Mouse (Mus musculus): ENCODE measurements around the gene Mst1. TPM values are rescaled to one million over a fixed set of nuclear protein-coding genes. Genes with fewer than 3 reads are reported as not detected.
A peak's percentile ranks its signal among the peaks of the same experiment; 100 is the strongest.

Gene Mst1
- polyA plus RNA-seq, 1 experiment = 2.4 TPM

DNA sequence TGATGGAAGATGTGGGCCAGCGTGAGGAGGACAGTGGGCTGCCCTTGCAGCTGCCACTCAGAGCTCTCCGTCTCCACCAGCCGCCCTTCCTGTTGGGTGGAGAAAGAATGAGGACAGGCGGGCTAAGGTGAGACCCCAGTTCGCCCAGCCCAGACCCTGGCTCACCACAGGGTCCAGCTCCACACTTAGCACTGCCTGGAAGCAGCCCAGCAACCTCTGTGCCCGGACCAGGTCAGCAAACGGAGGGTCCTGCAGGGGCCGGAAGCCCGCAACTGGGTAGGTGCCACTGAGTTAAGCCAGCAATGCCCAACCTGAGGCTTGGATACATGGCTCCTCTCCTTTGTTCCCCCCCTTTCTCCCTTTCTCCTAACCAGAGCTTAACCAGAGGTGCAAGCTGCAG lies 11.2 kb upstream of the Mst1 start:
- Histone ChIP-seq H3K4me1 (ENCODE audit: control insufficient read depth) (peaks cover 76% of the 10 kb centered on the region), H3K27me3 (ENCODE audit: control insufficient read depth) (no peaks in the 10 kb centered on the region), H3K9me3 (ENCODE audit: control insufficient read depth, low read length) (no peaks in the 10 kb centered on the region), H3K4me3 (replicated peaks) (no peak overlapping the region), H3K36me3 (ENCODE audit: control insufficient read depth) (peaks cover 100% of the 10 kb centered on the region)
- TF ChIP-seq GATA1 (IDR thresholded peaks at IDR 0.05; ENCODE audit: low read length) (no peak), TAL1 (IDR thresholded peaks at IDR 0.05; ENCODE audit: low read length) (no peak)

DNA sequence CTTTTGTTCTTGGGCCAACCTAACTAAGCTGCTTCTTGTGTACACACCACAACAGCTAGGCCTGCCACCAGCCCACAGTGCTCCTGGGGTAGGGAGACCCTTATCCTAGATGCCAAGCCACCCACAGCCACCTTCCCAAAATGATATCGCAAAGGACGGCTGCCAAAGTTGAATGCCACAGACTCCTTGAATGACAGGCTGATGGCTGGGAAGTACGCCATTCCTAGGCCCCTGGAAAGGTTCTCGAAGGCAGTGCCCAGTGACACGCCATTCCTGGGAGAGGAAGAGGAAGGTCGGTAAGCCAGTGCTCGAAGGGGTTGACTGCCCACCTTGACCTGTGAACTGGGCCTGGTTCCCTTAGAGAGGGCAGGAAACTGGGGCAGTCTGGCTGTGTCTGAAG lies 10.7 kb upstream of the Mst1 start:
- no peaks in the 10 kb centered on the region for H3K9me3 ChIP-seq (ENCODE audit: control insufficient read depth, low read length)
- peaks cover 100% of the 10 kb centered on the region for H3K36me3 ChIP-seq (ENCODE audit: control insufficient read depth)

DNA sequence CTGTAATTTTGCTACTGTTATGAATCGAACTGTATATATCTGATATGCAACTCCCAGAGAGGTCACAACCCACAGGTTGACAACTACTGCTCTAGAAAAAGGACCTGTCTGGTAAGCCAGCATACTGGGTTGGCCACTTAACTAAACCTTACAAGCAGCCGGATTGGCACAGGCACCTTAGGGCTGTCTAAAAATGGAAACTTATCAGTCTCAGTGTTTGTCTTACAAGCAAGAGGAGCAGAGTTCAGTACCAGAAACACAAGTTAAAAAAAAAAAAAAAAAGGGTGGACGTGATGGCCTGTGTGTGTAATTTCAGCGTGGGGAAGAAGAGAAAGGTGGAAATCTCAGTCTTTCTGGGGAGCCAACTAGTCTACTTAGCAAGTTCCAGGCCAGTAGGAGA lies 8.4 kb upstream of the Mst1 start:
- Histone ChIP-seq H3K27me3 (ENCODE audit: control insufficient read depth) (no peaks in the 10 kb centered on the region), H3K4me1 (ENCODE audit: control insufficient read depth) (peaks cover 77% of the 10 kb centered on the region), H3K36me3 (ENCODE audit: control insufficient read depth) (peaks cover 98% of the 10 kb centered on the region), H3K9me3 (ENCODE audit: control insufficient read depth, low read length) (no peaks in the 10 kb centered on the region), H3K4me3 (replicated peaks) (no peak overlapping the region)
- TF ChIP-seq GATA1 (IDR thresholded peaks at IDR 0.05; ENCODE audit: low read length) = no peak
- no peak for TF ChIP-seq TAL1 (IDR thresholded peaks at IDR 0.05; ENCODE audit: low read length)

More for the DNA sequence above, 10.7 kb upstream of the Mst1 start:
- H3K27me3 ChIP-seq (ENCODE audit: control insufficient read depth) = no peaks in the 10 kb centered on the region
- no peak overlapping the region for H3K4me3 ChIP-seq (replicated peaks)
- TF ChIP-seq TAL1 (IDR thresholded peaks at IDR 0.05; ENCODE audit: low read length) (no peak), GATA1 (IDR thresholded peaks at IDR 0.05; ENCODE audit: low read length) (no peak)
- H3K4me1 ChIP-seq (ENCODE audit: control insufficient read depth) = peaks cover 79% of the 10 kb centered on the region

DNA sequence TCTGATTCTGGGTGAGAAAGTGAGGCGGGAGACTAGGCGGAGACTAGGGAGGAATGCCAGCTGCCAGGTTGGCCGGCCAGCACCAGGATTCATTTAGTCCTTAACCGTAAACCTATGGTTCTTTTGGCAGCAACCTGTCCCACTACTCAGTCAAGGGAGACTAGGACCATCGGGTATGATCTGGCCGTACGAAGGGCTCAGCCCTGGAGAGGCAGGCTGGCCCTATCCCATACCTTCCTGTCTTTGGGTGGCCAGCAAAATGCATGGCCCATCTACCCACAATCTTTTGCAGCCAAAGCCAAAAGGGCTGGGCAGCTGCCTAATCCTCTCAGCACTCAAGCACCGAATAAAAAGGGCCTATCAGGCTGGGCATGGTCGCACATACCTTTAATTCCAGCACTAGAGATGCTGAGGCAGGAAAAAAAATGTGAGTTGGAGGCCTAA lies 7.7 kb upstream of the Mst1 start:
- Histone ChIP-seq H3K9me3 (ENCODE audit: control insufficient read depth, low read length) (no peaks in the 10 kb centered on the region), H3K27me3 (ENCODE audit: control insufficient read depth) (no peaks in the 10 kb centered on the region), H3K36me3 (ENCODE audit: control insufficient read depth) (peaks cover 98% of the 10 kb centered on the region), H3K4me3 (replicated peaks) (no peak overlapping the region), H3K4me1 (ENCODE audit: control insufficient read depth) (peaks cover 78% of the 10 kb centered on the region)
- TF ChIP-seq GATA1 (IDR thresholded peaks at IDR 0.05; ENCODE audit: low read length) (no peak), TAL1 (IDR thresholded peaks at IDR 0.05; ENCODE audit: low read length) (no peak)

DNA sequence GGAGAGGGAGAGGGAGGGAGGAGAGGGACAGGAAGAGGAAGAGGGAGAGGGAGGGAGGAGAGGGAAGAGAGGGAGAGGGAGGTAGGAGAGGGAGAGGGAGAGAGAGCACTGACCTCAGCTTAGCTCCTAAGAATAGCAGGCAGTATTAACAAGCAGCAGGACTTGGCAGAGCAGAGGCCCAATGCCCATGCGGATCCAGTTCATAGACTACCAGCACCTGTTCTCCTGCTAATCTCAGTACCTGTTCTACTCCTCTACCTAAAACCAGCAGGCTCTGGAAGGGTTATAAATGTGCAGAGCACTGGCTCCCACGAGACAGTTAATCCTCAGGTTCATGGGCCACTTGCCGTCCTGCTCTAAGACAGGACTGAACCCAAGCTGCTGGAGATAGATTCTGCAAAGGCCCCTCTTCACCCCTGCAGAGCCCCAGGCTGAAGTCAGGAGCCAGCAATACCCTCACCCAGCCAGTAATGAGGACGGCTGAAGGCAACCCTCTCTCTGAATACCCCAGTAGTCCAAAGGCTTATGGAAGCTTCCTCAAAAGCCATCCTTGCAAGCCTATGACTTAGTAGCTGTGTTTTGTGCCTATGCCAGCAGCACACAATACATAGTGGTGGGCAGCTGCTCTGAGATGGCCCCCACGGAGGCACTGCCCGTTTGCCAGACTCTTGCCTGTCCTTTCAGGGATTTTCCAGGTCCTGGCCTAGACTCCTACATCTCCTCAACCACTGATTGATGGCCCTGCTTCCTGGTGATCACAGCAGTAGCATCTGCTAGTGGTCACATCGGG lies 6.9 kb upstream of the Mst1 start:
- Histone ChIP-seq H3K9me3 (ENCODE audit: control insufficient read depth, low read length) (no peaks in the 10 kb centered on the region), H3K4me1 (ENCODE audit: control insufficient read depth) (peaks cover 78% of the 10 kb centered on the region), H3K36me3 (ENCODE audit: control insufficient read depth) (peaks cover 98% of the 10 kb centered on the region), H3K27me3 (ENCODE audit: control insufficient read depth) (no peaks in the 10 kb centered on the region), H3K4me3 (replicated peaks) (peak overlapping the region; percentile 10)
- TF ChIP-seq GATA1 (IDR thresholded peaks at IDR 0.05; ENCODE audit: low read length) (no peak), TAL1 (IDR thresholded peaks at IDR 0.05; ENCODE audit: low read length) (no peak)

DNA sequence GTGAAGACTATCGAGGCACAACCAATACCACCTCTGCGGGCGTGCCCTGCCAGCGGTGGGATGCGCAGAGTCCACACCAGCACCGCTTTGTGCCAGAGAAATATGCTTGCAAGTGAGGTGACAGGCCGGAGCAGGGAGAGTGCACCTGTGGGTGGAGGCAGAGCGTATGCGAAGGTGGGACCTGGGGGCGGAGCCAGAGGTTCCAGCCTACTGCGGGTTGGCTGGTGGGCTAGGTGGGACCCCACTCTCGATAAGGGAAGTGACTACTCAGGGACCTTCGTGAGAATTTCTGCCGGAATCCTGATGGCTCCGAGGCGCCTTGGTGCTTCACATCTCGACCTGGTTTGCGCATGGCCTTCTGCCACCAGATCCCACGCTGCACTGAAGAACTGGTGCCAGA lies 2.3 kb downstream of the Mst1 start:
- Histone ChIP-seq H3K27me3 (ENCODE audit: control insufficient read depth) (no peaks in the 10 kb centered on the region), H3K4me3 (replicated peaks) (peak overlapping the region; percentile 63), H3K36me3 (ENCODE audit: control insufficient read depth) (peaks cover 91% of the 10 kb centered on the region), H3K4me1 (ENCODE audit: control insufficient read depth) (peaks cover 93% of the 10 kb centered on the region), H3K9me3 (ENCODE audit: control insufficient read depth, low read length) (no peaks in the 10 kb centered on the region)
- TF ChIP-seq GATA1 (IDR thresholded peaks at IDR 0.05; ENCODE audit: low read length) (no peak), TAL1 (IDR thresholded peaks at IDR 0.05; ENCODE audit: low read length) (no peak)

DNA sequence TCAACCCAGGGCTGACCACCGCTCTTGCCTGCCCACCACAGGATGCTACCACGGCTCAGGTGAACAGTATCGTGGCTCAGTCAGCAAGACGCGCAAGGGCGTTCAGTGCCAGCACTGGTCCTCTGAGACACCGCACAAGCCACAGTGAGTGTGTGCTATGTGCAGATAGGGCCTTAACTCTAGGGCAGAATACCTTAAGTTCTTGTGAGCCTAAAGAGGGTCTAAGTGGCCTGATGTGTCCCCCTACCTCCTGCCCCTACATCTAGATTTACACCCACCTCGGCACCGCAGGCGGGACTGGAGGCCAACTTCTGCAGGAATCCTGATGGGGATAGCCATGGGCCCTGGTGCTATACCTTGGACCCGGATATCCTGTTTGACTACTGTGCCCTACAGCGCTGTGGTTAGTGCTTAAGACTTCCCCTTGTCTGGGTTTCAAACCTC lies 2.8 kb downstream of the Mst1 start, which contains the start of gene Rnf123:
Gene Rnf123, minus strand, starts transcription at position 359 of the 444 bp plus-strand sequence.
- Histone ChIP-seq H3K36me3 (ENCODE audit: control insufficient read depth) (peaks cover 91% of the 10 kb centered on the region), H3K9me3 (ENCODE audit: control insufficient read depth, low read length) (no peaks in the 10 kb centered on the region), H3K4me3 (replicated peaks) (peak within 1 kb of the TSS; percentile 63), H3K27me3 (ENCODE audit: control insufficient read depth) (no peaks in the 10 kb centered on the region), H3K4me1 (ENCODE audit: control insufficient read depth) (peaks cover 93% of the 10 kb centered on the region)
- TF ChIP-seq TAL1 (IDR thresholded peaks at IDR 0.05; ENCODE audit: low read length) (peak; percentile 39; the same call in 1 of the 3 replicates), GATA1 (IDR thresholded peaks at IDR 0.05; ENCODE audit: low read length) (no peak)

DNA sequence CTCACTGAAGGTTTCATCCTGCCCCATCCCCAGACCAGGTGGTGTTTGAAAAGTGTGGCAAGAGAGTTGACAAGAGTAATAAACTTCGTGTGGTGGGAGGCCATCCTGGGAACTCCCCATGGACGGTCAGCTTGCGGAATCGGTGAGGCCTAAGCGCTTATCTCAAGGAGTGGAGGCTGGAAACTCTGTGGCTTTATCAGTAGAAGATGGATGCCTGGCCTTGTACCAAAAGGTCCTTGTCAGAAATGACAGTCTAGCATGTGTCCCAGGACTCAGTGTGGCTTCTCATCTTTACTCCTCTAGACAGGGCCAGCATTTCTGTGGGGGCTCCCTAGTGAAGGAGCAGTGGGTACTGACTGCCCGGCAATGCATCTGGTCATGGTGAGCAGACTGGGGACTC lies 3.3 kb downstream of the Mst1 start:
- Histone ChIP-seq H3K4me3 (replicated peaks) (peak overlapping the region; percentile 63), H3K4me1 (ENCODE audit: control insufficient read depth) (peaks cover 95% of the 10 kb centered on the region), H3K9me3 (ENCODE audit: control insufficient read depth, low read length) (no peaks in the 10 kb centered on the region), H3K27me3 (ENCODE audit: control insufficient read depth) (no peaks in the 10 kb centered on the region), H3K36me3 (ENCODE audit: control insufficient read depth) (peaks cover 91% of the 10 kb centered on the region)
- TF ChIP-seq TAL1 (IDR thresholded peaks at IDR 0.05; ENCODE audit: low read length) (no peak), GATA1 (IDR thresholded peaks at IDR 0.05; ENCODE audit: low read length) (0 out of 2 replicates have a peak, but pooled peaks have one; percentile 4)

DNA sequence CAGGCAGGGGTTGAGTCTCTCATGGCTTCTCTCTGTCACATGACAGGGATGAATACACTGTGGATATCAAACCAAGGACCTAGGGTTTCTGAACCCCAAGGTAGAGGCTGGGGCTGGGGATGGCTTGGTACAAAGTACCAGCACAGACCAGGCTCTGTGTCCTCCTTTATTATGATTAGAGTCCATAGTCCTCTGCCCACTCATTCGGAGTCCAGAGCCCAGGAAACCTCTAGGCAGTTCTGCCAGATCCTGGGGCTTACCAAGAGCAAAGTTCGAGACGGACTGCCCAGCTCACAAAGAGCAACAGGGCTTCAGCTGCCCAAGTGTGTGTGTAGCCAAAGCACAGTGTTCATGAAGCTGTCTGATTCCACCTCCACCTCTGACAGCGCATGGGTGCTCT lies 5.0 kb downstream of the Mst1 start:
- H3K4me3 ChIP-seq (replicated peaks) = peak overlapping the region; percentile 63
- no peaks in the 10 kb centered on the region; the same call in 1 of the 2 replicates for H3K27me3 ChIP-seq (ENCODE audit: control insufficient read depth)
- peaks cover 99% of the 10 kb centered on the region for H3K4me1 ChIP-seq (ENCODE audit: control insufficient read depth)
- H3K36me3 ChIP-seq (ENCODE audit: control insufficient read depth) = peaks cover 100% of the 10 kb centered on the region
- H3K9me3 ChIP-seq (ENCODE audit: control insufficient read depth, low read length) = no peaks in the 10 kb centered on the region
- TF ChIP-seq TAL1 (IDR thresholded peaks at IDR 0.05; ENCODE audit: low read length) (no peak), GATA1 (IDR thresholded peaks at IDR 0.05; ENCODE audit: low read length) (no peak)

Data from erythroblast, embryonic 14.5 days (primary cell).